In genomic region chr10:74387538-74388499, GRCm38 (mm10) we compare ENCODE assay signal across 12 mouse cellular contexts.
A peak's percentile ranks its signal among the peaks of the same experiment; 100 is the strongest.
DNase-seq lines count a peak whose midpoint lies in the region; ATAC-seq and TF ChIP-seq lines count a peak whose summit lies in the region.
"Had no signal": no experiment of that assay in that cellular context is flagged by ENCODE, and none has a peak within 500 bp of the region (broad histone marks: within the 10 kb centered on the region; RNA-seq: fewer than 3 reads in every experiment).

No protein-coding gene starts in this region.

- no peaks in the 10 kb centered on the region for H3K36me3 ChIP-seq in embryonic facial prominence, embryonic 14.5 days (ENCODE audit: control insufficient read depth, insufficient read depth, low read length)
- H3K36me3 ChIP-seq in hindbrain, postnatal 0 days (ENCODE audit: insufficient read depth, low read length) = no peaks in the 10 kb centered on the region
- H3K36me3 ChIP-seq: liver, embryonic 12.5 days had no signal

- H3K9ac ChIP-seq in embryonic facial prominence, embryonic 14.5 days (ENCODE audit: low read depth, low read length) = no peak overlapping the region
- no peak overlapping the region for H3K9ac ChIP-seq in hindbrain, postnatal 0 days (replicated peaks; ENCODE audit: low read length)
- H3K9ac ChIP-seq: liver, embryonic 12.5 days had no signal

- no peak overlapping the region for H3K27ac ChIP-seq in embryonic facial prominence, embryonic 14.5 days (replicated peaks; ENCODE audit: low read depth, low read length)
- H3K27ac ChIP-seq in hindbrain, postnatal 0 days = no peak overlapping the region
- H3K27ac ChIP-seq: liver, embryonic 12.5 days had no signal

- peak; percentile 31 to 51 for DNase-seq in cerebellum, postnatal 10 days
- no peak for DNase-seq in cerebellum, postnatal 4 days (ENCODE audit: low spot score in 2 of 2)
- peak; percentile 38 for DNase-seq in left cerebral cortex, postnatal 4 days
- no peak for DNase-seq in left cerebral cortex, postnatal 36 days (ENCODE audit: low spot score in 2 of 2)
- DNase-seq in embryonic facial prominence, embryonic 14.5 days (ENCODE audit: low spot score) = peak; percentile 45
- peak; percentile 42 for DNase-seq in hindbrain, postnatal 0 days (ENCODE audit: low spot score)
- no peak for DNase-seq in lung, postnatal 4 days
- no peak for DNase-seq in gastrocnemius, postnatal 4 days (ENCODE audit: low spot score in 2 of 2)
- DNase-seq: adrenal gland, postnatal 14 days; gastrocnemius, postnatal 14 days; lung, postnatal 10 days had no signal

- H3K4me1 ChIP-seq in embryonic facial prominence, embryonic 14.5 days (ENCODE audit: control insufficient read depth, insufficient read depth, low read length) = no peaks in the 10 kb centered on the region
- H3K4me1 ChIP-seq in hindbrain, postnatal 0 days (ENCODE audit: insufficient read depth, low read length) = no peaks in the 10 kb centered on the region
- H3K4me1 ChIP-seq: liver, embryonic 12.5 days had no signal

- no peak for TF ChIP-seq CTCF in hindbrain, postnatal 0 days (IDR thresholded peaks at IDR 0.05; ENCODE audit: low read depth)

- H3K27me3 ChIP-seq in embryonic facial prominence, embryonic 14.5 days (replicated peaks; ENCODE audit: control insufficient read depth, insufficient read depth, low read length) = no peaks in the 10 kb centered on the region
- H3K27me3 ChIP-seq in hindbrain, postnatal 0 days (ENCODE audit: insufficient read depth, low read length) = no peaks in the 10 kb centered on the region
- H3K27me3 ChIP-seq: liver, embryonic 12.5 days had no signal

- H3K4me2 ChIP-seq in embryonic facial prominence, embryonic 14.5 days (ENCODE audit: low read depth, low read length) = no peak overlapping the region
- no peak overlapping the region for H3K4me2 ChIP-seq in hindbrain, postnatal 0 days (ENCODE audit: low read depth, low read length)
- H3K4me2 ChIP-seq: liver, embryonic 12.5 days had no signal

- intact Hi-C loops in left cerebral cortex, postnatal 4 days (cut with DNase I) = no loop called here
- intact Hi-C loops in left cerebral cortex, postnatal 36 days (cut with DNase I) = no loop called here

- 0 out of 2 replicates have a peak, but pooled peaks have one; percentile 50 for ATAC-seq in embryonic facial prominence, embryonic 14.5 days (ENCODE audit: low read depth)
- ATAC-seq in hindbrain, postnatal 0 days = peak; percentile 58; the same call in 1 of the 2 replicates
- ATAC-seq: liver, embryonic 12.5 days had no signal

- H3K9me3 ChIP-seq in embryonic facial prominence, embryonic 14.5 days (ENCODE audit: control insufficient read depth, low read length) = no peaks in the 10 kb centered on the region
- no peaks in the 10 kb centered on the region for H3K9me3 ChIP-seq in hindbrain, postnatal 0 days (ENCODE audit: low read length)
- H3K9me3 ChIP-seq: liver, embryonic 12.5 days had no signal

- no peak overlapping the region for H3K4me3 ChIP-seq in embryonic facial prominence, embryonic 14.5 days (ENCODE audit: low read depth, low read length)
- H3K4me3 ChIP-seq in hindbrain, postnatal 0 days (ENCODE audit: low read length) = no peak overlapping the region
- H3K4me3 ChIP-seq: liver, embryonic 12.5 days had no signal

- WGBS in embryonic facial prominence, embryonic 14.5 days = 51% methylated on average over 10 of the region's 10 CpGs
- 60% methylated on average over 10 of the region's 10 CpGs for WGBS in hindbrain, postnatal 0 days

Comparison
In these comparisons a context has a peak if more than half of its experiments do, and no peak if none do; other contexts are left out.
1. DNase-seq: peak in cerebellum, postnatal 10 days (2 of 2), left cerebral cortex, postnatal 4 days (single experiment), embryonic facial prominence, embryonic 14.5 days (single experiment) and hindbrain, postnatal 0 days (single experiment); none in cerebellum, postnatal 4 days (0 of 2), left cerebral cortex, postnatal 36 days (0 of 2), lung, postnatal 4 days (0 of 2) and gastrocnemius, postnatal 4 days (0 of 2).